Mouse (Mus musculus): ENCODE results near the gene Olfr1253.

Gene Olfr1253

DNA sequence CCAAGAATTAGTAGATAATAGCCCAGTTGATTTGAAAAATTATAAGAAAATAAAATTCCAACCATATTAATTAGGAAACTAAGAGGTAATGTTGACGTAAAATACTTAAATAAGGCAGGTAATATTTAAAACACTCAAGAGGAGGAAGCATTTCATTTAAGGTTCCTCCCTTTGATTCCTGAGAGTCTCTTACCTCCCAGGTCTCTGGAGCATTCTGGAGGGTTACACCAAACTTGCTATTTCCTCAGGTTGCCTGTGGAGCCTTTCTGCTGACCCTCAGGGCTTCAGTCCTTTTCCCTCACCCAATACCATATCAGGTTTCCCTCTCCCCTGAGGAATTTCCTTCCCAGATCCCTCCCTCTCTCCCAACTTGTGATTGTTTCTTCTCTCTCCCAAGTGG, at the start of gene Olfr1253:
Gene Olfr1253, minus strand, starts transcription at position 101 of the 400 bp plus-strand sequence.
- no peak for DNase-seq

DNA sequence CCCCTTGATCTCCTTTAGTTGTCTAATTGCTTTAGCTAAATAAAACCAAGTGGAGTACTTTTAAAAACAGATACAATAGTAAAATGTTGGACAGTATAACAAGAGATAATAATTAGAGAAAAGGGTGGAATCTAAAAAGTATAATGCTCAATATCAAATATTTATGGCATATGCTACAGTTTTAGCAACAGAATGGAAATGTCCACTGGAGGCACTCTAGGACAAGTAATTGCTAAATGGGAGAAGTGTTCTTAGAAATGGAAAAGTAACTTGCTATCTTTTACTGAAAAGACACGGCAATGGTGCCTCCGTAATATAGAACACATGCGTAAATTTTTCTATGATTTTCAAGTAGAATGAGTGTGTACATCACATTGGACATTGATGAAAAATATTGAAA, 42.7 kb upstream of the Olfr1253 start:
- DNase-seq: no peak

DNA sequence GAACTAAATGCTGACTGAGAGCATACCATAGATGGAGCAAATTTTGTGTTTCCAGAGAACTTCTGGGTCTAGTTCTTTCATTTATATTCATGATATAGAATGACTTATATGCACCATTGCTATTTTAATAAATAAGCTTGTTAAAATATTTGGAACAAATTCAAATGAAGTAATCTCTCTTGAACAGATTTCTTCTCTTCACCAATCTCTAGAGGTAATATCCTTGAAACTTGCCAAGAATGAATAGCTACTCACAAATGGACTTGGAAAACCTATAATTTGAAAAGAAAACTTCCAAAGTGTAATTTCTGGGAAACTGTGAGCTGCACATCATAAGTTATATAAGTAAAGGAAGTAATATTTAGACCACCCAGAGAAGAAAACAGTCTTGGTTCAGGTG, 36.6 kb upstream of the Olfr1253 start, which contains the start of gene Olfr1254:
Gene Olfr1254, minus strand, starts transcription at position 101 of the 400 bp plus-strand sequence.
- no peak for DNase-seq

DNA sequence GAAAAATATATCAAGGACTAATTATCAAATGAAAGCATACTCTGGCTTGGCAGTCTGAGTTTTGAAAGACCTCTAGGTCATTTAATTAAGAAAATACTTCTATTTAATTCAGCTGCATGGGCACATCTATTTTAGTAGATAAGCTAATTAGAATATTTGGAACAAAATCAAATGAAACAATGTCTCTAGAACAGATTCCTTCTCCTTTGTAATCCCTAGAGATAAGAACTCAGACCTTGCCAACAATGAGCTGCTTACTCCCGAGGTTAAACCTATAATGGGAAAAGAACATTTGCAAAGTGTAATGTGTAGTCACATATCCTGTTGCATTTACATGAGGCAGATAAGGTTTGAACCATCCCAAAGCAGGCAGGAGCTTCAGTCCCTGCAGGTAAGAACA, 32.0 kb downstream of the Olfr1253 start, which contains the start of gene Olfr1252:
Gene Olfr1252, minus strand, starts transcription at position 101 of the 400 bp plus-strand sequence.
- DNase-seq: no peak
